Mouse (Mus musculus) urinary bladder, adult 18-20 months (tissue): Measurements from ENCODE around the gene Hnrnpab.
A peak's percentile ranks its signal among the peaks of the same experiment; 100 is the strongest.
"Not testable (repeated sequence)": the region's sequence is repeated elsewhere in the genome, so short reads cannot be mapped to it uniquely, and the experiment has no call there.

Experiments
- DNase-seq, 2 experiments: peaks; one replicate each; pipeline ENCODE4 v3.0.0; 2022; ENCODE audit warnings: low spot score in 2 of 2, mixed read lengths in 2 of 2

Hnrnpab gene

DNA sequence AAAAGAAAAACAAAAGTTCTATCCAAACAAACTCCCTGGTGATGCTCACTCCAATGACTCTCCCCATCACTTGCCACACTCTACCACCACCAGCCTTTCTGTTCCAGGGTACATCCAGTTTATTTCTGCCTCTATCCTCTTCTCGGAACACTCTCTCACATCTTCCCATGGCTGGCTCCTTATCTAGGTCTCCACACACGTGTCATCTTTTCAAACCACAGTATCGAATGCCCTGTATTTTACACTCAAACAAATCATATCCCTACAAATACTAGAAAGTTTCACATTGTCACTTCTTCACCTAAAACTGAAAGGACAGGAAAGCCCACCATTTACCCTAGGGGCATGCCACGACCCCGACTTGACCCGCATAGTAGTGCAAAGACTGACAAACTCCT is 28.5 kb upstream of the Hnrnpab start:
- DNase-seq = no peak

DNA sequence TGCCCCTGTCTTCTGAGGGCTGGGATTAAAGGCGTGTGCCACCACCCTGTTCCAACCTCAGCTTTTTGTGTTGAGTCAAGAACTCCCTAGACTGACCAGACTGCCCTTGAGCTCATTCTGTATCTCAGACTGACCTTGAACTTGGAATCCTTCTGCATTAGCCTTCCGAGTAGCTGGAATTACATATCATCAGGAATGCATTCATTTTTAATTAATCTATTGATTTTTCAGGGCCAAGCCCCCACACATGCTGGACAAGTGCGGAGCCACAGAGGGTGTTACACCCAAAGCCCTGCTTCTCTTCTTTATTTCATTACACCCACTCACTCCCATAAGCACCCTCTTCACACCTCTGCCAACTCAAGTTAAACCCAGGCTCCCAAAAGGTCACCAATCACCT is 27.1 kb upstream of the Hnrnpab start:
- DNase-seq = no peak

DNA sequence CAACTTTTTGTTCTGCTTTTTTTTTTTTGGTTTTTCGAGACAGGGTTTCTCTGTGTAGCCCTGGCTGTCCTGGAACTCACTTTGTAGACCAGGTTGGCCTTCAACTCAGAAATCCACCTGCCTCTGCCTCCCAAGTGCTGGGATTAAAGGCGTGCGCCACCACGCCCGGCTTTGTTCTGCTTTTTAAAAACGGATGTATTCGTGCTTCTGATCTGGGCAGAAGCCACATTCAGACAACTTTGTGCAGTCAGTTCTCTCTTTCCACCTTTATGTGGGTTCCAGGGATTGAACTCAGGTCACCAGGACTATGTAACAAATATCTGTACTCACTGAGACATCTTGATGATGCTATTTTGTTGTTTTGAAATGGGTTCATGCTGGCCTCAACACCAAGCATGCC is 26.6 kb upstream of the Hnrnpab start:
- DNase-seq = not testable (repeated sequence)

DNA sequence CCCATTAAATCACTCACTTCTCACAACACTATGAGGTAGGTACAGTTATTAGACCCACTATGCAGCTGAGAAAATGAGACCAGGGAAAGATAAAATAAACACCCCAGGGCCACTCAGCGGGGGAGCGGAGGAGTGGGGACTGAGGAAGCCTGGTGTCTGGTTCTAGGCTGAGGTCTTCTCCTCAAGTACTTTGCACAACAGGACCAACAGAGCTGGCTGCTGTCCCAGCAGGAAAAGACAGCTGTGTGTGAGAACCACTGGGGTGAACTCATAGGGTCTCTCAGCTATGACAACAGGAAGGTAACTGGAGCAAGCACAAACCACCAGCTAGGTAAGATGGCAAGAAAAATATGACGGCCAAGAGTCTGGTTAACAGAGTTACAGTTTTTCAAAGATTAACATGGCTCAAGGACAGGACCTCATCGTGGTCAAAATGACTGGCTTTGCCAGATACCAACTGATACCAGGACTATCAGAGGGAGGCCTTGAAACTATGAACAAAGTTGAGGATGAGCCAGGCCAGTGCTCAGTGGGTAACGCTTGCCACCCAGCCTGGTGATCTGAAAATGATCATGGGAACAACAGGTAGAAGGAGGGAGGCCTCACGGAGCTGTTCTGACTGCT is 25.6 kb upstream of the Hnrnpab start:
- DNase-seq = no peak

DNA sequence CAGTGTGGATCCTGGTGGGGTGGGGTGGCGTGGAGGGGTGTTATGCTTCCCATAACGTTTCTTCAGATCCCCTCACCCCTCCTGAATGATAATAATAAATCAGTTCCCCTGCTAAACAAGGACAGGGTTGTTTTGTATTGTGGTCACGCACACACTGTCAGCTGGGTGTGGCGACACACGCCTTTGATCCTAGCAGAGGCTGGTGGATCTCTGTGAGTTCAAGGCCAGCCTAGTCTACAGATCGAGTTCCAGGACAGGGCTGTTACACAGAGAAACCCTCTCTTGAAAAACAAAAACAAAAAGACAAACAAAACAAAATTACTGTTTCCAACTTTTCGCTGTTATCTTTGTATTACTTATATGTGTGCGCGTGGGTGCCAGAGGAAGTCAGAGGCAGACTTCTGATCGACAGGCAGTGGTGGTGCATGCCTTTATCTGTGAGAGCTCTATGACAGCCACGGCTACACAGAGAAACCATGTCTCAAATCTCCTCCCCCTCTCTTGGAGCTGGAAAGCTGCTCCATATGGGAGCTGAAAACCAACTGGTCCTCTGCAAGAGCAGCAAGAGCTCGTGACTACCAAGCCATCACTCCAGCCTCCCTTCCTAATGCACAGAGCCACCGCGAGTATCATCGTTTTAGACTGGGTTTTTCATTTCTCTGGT is 23.1 kb upstream of the Hnrnpab start:
- DNase-seq = no peak

DNA sequence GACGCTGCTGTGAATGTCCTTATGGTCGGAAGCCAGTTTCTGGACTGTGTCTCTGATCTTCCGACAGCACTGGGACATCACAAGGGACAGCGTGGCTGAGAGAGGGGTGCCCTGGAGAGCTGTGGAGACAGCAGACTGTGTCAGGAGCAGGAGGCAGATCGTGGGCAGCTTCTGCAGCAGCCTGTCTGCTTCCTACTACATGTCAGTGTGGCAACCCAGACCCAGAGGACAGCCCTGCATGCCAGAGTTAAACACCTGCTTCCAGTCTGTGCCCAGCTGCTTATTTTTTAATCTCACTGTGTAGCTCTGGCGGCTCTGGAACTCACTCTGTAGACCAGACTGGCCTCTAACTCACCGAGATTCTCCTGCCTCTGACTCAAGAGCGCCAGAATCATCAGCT is 21.3 kb upstream of the Hnrnpab start:
- DNase-seq = no peak

DNA sequence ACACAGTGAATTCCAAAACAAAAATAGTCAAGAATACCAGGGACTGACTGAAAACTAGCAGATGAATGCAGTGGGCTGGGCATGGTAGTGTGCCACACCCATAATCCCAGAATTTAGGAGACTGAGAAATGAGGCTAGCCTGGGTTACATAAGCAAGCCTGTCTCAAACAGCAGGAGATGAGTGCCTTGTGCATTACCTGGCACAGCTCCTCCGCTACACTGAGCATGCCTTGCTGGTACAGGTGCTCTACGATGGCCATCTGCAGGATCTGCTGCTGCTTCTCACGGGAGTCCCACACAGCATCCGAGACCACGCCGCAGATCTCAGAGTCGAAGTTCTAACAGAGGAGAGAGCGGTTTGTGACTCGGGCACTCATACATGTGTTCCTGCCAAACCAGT is 20.8 kb upstream of the Hnrnpab start:
- no peak for DNase-seq

DNA sequence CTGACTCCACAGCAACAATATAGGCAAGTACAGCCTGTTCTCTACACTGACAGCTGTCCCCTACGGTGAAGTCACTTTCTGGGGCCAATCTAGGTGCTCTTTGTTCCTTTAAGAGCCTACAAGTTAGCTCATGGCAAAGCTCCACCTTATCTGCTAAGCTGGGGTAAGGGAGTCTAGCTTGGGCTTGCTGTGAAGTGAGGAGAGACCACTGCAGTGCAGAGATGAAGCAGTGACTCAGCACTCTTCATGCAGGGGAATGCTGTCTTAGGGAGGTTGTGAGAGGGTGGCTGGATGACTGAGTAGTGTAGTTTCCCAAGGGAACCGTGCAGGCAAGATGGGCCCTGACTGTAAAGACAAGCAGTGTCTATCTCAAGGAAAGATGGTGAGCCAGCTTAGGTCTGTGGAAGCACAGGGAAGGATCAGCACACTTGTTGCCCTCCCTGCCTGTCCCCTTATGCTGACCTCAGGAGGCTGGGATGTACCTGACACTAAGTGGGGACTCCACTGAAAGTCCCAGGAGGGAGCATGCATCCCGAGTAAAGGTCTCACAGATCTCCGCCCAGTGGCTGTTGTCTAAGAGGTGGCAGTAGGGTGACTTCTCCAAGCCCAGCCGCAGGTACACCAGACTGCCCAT is 18.7 kb upstream of the Hnrnpab start:
- DNase-seq = no peak

DNA sequence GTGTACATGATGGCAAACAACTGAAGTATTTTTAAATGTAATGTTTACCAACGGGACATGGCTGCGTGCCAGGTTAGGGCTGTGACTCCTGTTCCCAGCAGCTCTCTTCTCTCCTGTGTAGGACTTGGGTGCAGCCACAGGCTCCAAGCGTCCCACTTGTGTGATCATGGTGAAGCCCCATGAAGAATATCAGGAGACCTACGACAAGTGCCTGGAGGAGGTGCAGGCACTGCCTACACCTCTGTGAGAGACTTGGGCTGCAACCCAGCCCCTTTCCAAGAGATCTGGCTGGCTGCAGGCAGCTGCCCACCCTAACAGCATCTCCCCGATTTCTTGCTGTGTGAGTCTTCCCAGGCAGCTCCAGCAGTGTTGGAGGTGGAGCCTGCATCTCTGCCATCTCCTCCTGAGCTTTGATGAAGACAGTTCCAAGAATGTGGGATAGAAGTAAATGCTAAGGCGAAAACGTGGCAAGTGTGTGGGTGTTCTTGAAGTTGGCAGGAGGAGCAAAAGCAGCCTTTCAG is 16.4 kb upstream of the Hnrnpab start:
- DNase-seq = no peak

DNA sequence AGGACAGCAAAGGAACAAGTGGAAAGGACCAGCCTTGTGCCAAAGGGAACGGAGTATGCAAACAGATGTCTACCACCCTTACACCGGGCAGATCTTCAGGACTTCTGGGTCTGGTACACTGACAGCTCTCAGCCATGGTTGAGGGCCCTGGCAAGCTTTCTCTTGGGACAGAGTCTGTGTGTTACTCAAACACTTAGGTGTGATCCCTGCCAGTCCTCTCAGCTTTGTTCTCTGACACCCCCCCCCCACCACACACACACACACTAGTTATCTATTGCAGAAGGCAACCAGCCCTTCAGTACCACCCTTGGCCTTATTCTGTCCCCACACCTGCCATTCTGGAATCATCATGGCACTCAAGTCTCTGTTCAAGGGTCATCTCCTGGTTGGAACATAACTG is 15.1 kb upstream of the Hnrnpab start:
- no peak for DNase-seq

DNA sequence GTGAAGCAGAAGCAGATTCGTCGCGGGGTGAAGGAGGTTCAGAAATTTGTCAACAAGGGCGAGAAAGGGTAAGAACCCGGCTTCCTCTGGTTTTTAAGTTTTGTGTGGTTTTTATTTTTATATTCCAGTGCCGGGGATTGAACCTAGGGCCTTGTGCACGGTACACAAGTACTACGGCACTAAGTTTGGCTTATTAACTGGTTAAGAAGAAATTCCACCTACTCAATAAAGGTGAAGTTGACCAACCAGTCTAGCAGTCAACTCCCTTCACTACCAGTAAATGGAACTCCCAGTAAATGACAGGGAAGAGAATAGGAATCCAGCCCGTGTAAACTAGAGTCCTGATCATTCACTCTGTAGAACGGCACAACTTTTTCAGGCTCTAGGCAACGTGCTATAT is 13.4 kb upstream of the Hnrnpab start:
- DNase-seq = no peak

DNA sequence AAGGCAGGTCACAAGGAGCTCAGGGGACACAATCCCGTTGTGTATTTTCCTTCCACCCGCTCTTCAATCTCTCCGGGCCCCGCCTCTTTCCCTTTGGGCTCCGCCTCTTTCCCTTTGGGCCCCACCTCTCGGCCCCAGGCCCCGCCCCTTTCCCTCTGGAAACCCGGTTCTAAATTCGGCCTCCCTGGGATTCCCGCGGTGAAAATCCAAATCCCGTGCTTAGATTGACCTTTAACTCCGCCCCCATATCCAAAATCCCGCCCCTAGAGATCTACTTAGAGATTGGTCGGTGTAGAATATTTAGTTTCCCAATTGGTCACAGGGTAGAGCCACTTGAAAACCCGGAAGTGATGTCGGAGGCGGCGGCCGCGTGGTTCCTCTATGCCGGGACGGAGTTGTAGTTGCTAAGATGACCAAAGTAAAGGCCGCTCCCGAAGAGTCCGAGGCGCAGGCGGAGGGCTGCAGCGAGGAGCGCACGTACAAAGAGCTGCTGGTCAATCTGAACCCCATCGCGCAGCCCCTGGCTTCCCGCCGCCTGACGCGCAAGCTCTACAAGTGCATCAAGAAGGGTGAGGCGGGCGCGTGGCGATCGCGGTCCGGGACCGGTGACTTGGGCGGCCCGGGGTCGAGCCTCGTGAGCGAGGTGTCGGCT is 12.9 kb upstream of the Hnrnpab start, which contains the start of gene Nhp2:
Gene Nhp2 (plus strand): TSS at position 327 of the 652 bp plus-strand sequence.
- DNase-seq = peak; percentile 90 to 92

DNA sequence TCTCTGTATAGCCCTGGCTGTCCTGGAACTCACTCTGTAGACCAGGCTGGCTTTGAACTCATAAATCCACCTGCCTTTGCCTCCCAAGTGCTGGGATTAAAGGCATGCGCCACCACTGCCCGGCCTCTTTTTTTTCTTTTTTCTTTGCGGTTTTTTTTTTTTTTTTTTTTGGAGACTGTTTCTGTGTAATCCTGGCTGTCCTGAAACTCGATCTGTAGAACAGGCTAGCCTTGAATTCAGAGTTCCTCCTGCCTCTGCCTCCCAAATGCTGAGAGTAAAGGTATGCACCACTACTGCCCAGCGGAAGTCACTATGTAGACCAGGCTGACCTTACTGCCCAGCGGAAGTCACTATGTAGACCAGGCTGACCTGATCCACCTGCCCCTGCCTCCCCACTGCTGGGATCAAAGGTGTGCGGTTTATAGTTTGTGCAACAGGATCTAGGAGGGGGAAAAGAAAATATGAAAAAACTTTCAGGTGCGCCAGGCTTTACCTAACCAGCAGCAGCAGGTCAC is 12.3 kb upstream of the Hnrnpab start:
- DNase-seq = no peak

DNA sequence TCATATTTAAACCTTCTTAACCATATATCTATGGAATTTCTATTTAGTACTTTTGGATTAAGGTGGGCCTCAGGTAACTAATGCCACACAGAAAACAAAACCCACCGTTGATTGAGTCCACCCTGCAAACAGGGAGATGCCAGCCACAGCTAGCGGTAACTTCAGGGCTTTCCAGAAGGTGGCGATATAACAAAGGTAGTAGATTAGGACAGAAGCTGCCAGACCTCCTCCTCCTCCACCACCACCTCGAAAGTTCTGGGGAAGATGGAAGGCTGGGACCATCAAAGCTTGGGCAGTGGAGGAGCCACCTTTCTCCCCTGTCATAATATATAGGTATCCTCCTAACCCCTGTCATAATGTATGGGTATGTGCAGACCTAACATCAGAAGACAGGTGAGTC is 11.0 kb upstream of the Hnrnpab start:
- peak in 1 of 2 experiments; percentile 51 for DNase-seq

DNA sequence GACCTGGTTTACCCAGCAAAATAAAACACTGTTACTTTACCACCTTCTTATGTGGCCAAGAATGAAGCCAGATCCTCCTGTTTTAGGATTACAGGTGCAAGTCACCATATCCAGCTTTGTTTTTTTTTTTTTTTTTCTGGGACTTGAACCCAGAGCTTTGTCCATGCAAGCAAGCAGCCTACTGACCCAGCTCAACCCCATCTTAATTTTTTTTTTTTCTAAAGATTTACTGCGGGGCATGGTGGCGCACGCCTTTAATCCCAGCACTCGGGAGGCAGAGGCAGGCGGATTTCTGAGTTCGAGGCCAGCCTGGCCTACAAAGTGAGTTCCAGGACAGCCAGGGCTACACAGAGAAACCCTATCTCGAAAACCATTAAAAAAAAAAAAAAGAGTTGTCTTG is 9.5 kb upstream of the Hnrnpab start:
- DNase-seq = not testable (repeated sequence)

DNA sequence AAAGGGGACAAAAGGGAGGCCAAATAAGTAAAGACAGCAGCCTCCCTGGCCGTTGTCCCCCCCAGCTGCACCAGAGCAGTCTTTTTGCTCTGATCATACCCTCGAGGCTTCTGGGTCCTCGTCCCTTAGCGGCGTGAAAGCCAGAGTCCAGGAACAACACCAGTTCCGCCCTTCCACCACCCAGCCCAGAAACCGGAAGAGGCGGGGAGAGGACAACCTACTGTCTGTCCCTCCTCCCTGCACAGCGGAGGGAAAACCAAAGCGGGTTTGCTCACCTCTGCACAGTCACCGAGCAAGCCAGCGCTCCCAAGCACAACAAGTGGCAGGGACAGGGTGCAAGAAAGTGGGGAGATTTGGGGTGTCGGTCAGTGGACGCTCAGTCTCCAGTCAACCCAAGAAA is 9.0 kb upstream of the Hnrnpab start:
- DNase-seq = peak; percentile 71 to 73

DNA sequence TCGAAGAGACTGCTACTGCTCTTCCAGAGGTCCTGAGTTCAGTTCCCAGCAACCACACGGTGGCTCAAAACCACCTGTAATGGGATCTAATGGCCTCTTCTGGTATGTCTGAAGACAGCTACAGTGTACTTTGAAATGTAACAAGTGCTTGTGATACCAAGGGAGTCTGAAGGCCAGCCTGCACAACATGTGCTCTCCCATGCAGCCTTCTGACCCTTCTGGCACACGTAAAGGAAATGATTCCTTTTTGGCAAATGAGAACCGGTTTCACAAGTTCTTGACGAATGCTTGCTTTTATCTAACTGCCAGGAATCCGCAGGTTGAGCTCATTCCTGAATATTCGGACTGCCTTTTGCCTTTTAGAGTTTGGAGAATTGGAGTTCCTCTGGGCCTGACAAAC is 8.5 kb upstream of the Hnrnpab start:
- peak in 1 of 2 experiments; percentile 24 for DNase-seq

DNA sequence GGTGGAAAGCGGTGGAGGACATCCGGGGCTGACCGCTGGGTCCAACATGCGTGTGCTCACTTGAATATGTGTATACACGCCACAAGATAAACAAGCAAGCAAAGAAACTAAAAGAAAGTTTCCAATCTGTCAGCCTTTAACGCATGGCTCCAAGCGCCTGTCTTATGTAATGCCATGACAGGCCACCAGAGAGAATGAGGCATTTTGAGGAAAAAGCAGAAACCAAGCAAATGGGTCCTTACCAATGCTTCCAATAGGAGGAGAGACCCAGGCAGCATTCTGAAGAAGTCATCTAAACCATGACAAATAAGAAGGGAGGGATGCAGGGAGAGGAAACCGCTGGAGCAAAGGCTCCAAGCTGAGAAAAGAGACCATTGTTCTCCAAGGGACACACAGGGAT is 7.6 kb upstream of the Hnrnpab start:
- no peak for DNase-seq

DNA sequence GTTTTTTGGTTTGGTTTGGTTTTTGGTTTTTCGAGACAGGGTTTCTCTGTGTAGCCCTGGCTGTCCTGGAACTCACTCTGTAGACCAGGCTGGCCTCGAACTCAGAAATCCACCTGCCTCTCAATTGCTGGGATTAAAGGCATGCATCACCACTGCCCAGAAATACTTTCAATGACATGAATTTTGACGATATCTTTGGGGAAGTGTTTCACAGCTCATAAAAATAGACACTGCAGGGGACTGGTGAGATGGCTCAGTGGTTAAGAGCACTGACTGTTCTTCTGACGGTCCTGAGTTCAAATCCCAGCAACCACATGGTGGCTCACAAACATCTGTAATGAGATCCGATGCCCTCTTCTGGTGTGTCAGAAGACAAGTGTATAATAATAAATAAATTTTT is 3.3 kb upstream of the Hnrnpab start:
- DNase-seq = not testable (repeated sequence)

DNA sequence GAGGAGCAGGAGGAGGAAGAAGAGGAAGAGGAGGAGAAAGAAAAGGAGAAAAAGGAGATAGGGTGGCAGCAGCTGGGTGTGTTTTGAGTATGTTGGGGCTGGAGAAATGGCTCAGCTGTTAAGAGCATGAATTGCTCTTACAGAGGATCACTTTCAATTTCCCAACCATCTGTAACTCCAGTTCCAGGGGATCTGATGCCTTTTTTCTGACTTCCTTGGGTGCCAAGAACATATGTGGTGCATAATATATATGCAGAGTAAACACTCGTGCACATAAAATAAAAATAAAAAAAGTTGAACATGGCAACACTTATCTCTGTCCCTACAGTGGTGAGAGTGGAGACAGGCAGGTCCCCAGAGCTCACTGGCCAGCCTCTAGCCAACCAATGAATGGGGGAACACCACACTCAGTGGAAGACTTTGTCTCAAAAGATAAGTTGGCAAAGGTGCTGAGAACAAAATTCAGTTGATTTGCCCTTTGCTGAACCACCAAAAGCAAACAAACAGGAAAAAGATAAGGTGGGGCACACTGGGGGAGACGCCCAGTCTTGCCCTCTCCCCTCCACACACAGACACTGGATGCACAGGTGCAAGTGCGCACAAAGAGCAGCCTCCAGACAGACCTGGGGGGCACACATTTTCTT is 2.7 kb upstream of the Hnrnpab start:
- no peak for DNase-seq

DNA sequence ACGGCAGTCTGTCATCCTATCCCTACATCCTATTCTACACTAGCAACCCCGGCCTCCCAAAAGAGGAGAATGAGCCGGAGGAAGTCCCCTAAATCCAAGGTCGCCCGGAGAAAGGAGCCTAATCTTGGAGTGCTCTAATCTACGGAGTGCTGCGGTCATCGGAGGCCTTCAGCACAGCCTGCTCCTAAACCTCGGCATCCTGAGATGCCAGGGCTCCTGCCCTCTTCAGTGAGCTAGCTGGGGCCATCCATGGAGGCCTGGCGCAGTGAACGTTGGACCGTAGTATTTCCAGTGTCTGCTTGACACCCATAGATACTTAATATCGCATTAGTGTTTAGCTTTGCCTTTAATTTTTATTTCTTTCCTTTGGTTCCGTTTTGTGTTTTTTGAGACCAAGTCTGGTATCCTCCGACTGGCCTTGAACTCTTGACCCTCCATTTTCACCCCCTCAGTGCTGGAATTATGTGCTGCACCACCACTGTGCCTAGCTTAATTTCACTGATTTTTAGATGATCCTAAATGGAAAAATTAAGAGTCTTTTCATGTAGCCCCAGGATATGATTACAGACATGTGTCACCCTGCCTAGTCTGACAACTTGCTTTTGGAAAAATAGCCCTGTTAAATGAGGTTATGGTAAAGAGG is 570 bp upstream of the Hnrnpab start:
- DNase-seq = no peak
